Mouse (Mus musculus) hindbrain, postnatal 0 days (tissue): ENCODE measurements around the gene Adgrl3. TPM values are rescaled to one million over a fixed set of nuclear protein-coding genes. Genes with fewer than 3 reads are reported as not detected.
A peak's percentile ranks its signal among the peaks of the same experiment; 100 is the strongest.

Source experiments
- ATAC-seq: fragments of 200-750 bp; cut with Nextera tagmentation; 2 replicates; pipeline ENCODE4 v1.8.0; 2017; ENCODE audit warnings: mild to moderate bottlenecking, moderate TSS enrichment, moderate library complexity
- DNase-seq: peaks from one replicate; pipeline ENCODE4 v3.0.0-alpha.2; 2015; ENCODE audit warnings: low spot score
- H3K27ac ChIP-seq: fragments of 300-500 bp; sonication (generic); 2 replicates; pipeline ENCODE4 v1.5.1; 2014; ENCODE audit warnings: mild to moderate bottlenecking
- H3K27me3 ChIP-seq: fragments of 300-500 bp; sonication (generic); 2 replicates; pipeline ENCODE4 v1.6.1; 2014; ENCODE audit warnings: low read length, mixed read lengths; ENCODE audit not compliant: insufficient read depth
- H3K36me3 ChIP-seq: fragments of 300-500 bp; sonication (generic); 2 replicates; pipeline ENCODE4 v1.6.1; 2014; ENCODE audit warnings: low read length, mixed read lengths; ENCODE audit not compliant: insufficient read depth
- H3K4me1 ChIP-seq: fragments of 300-500 bp; sonication (generic); 2 replicates; pipeline ENCODE4 v1.6.1; 2014; ENCODE audit warnings: antibody characterized with exemption, low read length, mixed read lengths; ENCODE audit not compliant: insufficient read depth
- H3K4me2 ChIP-seq: fragments of 300-500 bp; sonication (generic); 2 replicates; pipeline ENCODE4 v1.6.1; 2014; ENCODE audit warnings: low read depth, mild to moderate bottlenecking, low read length, moderate library complexity, mixed read lengths
- H3K4me3 ChIP-seq: fragments of 300-500 bp; sonication (generic); 2 replicates; pipeline ENCODE4 v1.5.1; 2014; ENCODE audit warnings: low read length
- H3K9ac ChIP-seq: fragments of 300-500 bp; sonication (generic); replicated peaks from 2 replicates; pipeline ENCODE4 v1.6.1; 2014; ENCODE audit warnings: mild to moderate bottlenecking, low read length, moderate library complexity, mixed read lengths
- H3K9me3 ChIP-seq: fragments of 300-500 bp; sonication (generic); 2 replicates; pipeline ENCODE4 v1.6.1; 2016; ENCODE audit warnings: low read length, mixed read lengths
- CTCF ChIP-seq: IDR thresholded peaks from 2 replicates; pipeline ENCODE4 v1.5.1; 2016; ENCODE audit warnings: antibody characterized with exemption, control low read depth, low read depth
- WGBS: fragments of 180-500 bp; shearing (Covaris S2); extraction: QIAGEN DNeasy Blood & Tissue Kit; methylation state at CpG from one replicate; pipeline ENCODE4 v1.1.7; 2014; 5-methylcytosine and 5-hydroxymethylcytosine counted together
- polyA plus RNA-seq: library from polyadenylated mRNA; unstranded; fragments of >200 nt; fragmentation: Nextera tagmentation; extraction: Ambion mirVana; gene quantifications from 2 replicates; pipeline ENCODE4 v1.2.1, GENCODE M21; 2015
- total RNA-seq: library from RNA; depleted of rRNA; stranded (reverse); fragments of >200 nt; gene quantifications from 2 replicates; pipeline ENCODE4 v1.2.3, GENCODE M21; 2014

Gene Adgrl3
- total and polyA plus RNA-seq, 2 experiments from 2014 or later: 52.7 to 186 TPM

- H3K9ac ChIP-seq: no peak overlapping the region
- H3K9me3 ChIP-seq: no peaks in the 10 kb centered on the region
- no peak overlapping the region for H3K4me2 ChIP-seq
- TF ChIP-seq CTCF: no peak
- H3K4me3 ChIP-seq: no peak overlapping the region
- WGBS: 79% methylated on average over 3 of the region's 3 CpGs
- no peaks in the 10 kb centered on the region for H3K36me3 ChIP-seq
- no peak overlapping the region for H3K27ac ChIP-seq
- DNase-seq (peak; percentile 11), ATAC-seq (no peak)
- H3K27me3 ChIP-seq: no peaks in the 10 kb centered on the region
- no peaks in the 10 kb centered on the region for H3K4me1 ChIP-seq
Measured at GRCm38 (mm10) chr5:81256091-81256490, 236.2 kb downstream of the Adgrl3 start.

DNA sequence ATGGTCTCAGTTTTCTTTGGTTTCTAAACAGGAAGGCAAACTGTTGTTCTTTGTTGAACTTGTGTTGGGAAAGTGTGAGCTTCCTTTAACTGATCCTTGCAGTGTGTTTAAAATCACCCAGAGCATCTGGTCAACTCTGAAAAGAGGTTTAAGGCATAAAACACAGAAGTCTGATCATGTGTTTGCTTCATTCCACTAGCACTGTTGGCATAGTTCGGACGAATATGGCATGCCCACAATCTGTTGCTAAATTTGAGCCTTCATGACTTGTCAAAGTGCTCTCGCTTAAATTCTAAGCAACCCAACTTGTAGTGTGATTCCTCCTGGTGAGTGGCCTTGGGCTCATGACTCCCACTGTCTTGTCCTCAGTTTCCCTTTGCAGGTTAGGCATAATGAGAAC, 249.8 kb downstream of the Adgrl3 start:
- Histone ChIP-seq H3K9ac (no peak overlapping the region), H3K4me2 (no peak overlapping the region), H3K4me1 (no peaks in the 10 kb centered on the region), H3K36me3 (no peaks in the 10 kb centered on the region), H3K27me3 (no peaks in the 10 kb centered on the region), H3K9me3 (no peaks in the 10 kb centered on the region), H3K4me3 (no peak overlapping the region), H3K27ac (no peak overlapping the region)
- no peak for TF ChIP-seq CTCF
- no peak for DNase-seq
- 90% methylated on average over 3 of the region's 3 CpGs for WGBS
- no peak for ATAC-seq

GRCm38 (mm10) chr5:81275346-81276047, 255.6 kb downstream of the Adgrl3 start:
- no peak overlapping the region for H3K9ac ChIP-seq
- peak overlapping the region; percentile 20; the same call in 1 of the 2 replicates for H3K27ac ChIP-seq
- H3K36me3 ChIP-seq: no peaks in the 10 kb centered on the region
- no peaks in the 10 kb centered on the region for H3K9me3 ChIP-seq
- no peak for DNase-seq
- ATAC-seq: no peak
- no peaks in the 10 kb centered on the region for H3K4me1 ChIP-seq
- no peak overlapping the region for H3K4me2 ChIP-seq
- no peak overlapping the region for H3K4me3 ChIP-seq
- TF ChIP-seq CTCF: no peak
- no peaks in the 10 kb centered on the region for H3K27me3 ChIP-seq
- WGBS: 55% methylated on average over 6 of the region's 6 CpGs

- Histone ChIP-seq H3K27me3 (no peaks in the 10 kb centered on the region), H3K4me2 (no peak overlapping the region), H3K4me3 (no peak overlapping the region), H3K27ac (no peak overlapping the region), H3K9ac (no peak overlapping the region), H3K9me3 (no peaks in the 10 kb centered on the region), H3K36me3 (no peaks in the 10 kb centered on the region), H3K4me1 (no peaks in the 10 kb centered on the region)
- TF ChIP-seq CTCF: no peak
- 78% methylated on average over 2 of the region's 2 CpGs for WGBS
- ATAC-seq (no peak), DNase-seq (no peak)
Measured at GRCm38 (mm10) chr5:81279246-81279645, 259.3 kb downstream of the Adgrl3 start.

DNA sequence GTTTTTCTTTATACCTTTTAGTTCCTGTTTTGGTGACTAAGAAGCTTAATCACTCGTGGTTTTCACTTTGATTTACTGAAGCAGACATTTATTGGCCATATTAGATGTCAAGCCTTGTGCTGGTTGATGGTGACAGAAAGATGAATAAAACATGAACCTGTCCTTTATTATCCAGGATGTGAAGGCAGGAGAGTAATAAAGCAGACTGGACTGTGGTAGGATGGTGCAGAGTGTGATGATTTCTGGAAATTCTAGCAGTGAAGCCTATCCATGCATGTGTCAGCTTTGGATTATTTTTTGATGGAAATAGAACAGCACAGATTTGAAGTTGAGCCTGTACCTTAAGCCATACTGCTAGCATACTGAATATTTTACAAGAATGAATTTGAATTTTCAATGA, 265.7 kb downstream of the Adgrl3 start:
- Histone ChIP-seq H3K4me3 (no peak overlapping the region), H3K36me3 (no peaks in the 10 kb centered on the region), H3K4me2 (no peak overlapping the region), H3K4me1 (no peaks in the 10 kb centered on the region), H3K9me3 (no peaks in the 10 kb centered on the region), H3K27me3 (no peaks in the 10 kb centered on the region), H3K27ac (no peak overlapping the region), H3K9ac (no peak overlapping the region)
- DNase-seq (no peak), ATAC-seq (no peak)
- 25% methylated on average over 1 of the region's 1 CpGs for WGBS
- no peak for TF ChIP-seq CTCF

- no peak overlapping the region for H3K9ac ChIP-seq
- H3K4me1 ChIP-seq: no peaks in the 10 kb centered on the region
- ATAC-seq (no peak), DNase-seq (no peak)
- H3K27me3 ChIP-seq: no peaks in the 10 kb centered on the region
- no peak overlapping the region for H3K4me2 ChIP-seq
- no peak overlapping the region for H3K27ac ChIP-seq
- no peak overlapping the region for H3K4me3 ChIP-seq
- no peaks in the 10 kb centered on the region for H3K36me3 ChIP-seq
- TF ChIP-seq CTCF: no peak
- no peaks in the 10 kb centered on the region for H3K9me3 ChIP-seq
Measured at GRCm38 (mm10) chr5:81301874-81302273, 281.9 kb downstream of the Adgrl3 start.

DNA sequence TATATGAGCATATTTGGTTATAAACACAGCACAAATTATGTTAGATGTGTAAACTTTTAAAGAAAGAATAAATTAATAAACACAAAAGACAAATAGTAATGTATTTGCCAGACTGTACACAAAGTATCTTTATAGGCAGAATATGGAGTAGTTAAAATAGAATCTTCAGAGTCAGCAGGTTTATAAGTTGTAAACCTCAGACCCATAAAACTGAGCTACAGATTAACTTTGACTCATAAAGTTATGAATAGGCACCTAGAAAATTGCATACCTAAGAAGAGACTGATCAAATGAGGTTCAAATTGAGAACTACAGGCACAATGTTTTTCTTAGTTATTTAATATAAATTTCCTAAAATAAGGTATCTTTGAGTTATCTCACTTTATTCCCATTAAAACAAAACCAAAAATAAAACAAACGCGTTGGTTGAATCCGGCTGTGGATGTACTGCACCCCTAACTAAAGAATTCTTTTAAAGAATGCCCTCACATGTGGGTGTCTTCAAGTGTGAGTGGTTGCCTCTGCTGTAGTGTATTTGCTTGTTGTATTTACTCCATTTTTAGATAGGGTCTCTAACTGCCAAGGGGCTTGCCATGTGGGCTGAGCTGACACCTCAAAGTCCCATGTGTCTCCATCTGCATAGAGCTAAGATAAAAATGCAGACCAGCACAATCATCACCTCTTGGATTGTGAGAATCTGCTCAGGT, 297.6 kb downstream of the Adgrl3 start:
- 96% methylated on average over 3 of the region's 3 CpGs for WGBS
- Histone ChIP-seq H3K4me3 (no peak overlapping the region), H3K36me3 (no peaks in the 10 kb centered on the region), H3K4me2 (no peak overlapping the region), H3K9ac (no peak overlapping the region), H3K27ac (no peak overlapping the region), H3K27me3 (no peaks in the 10 kb centered on the region), H3K4me1 (no peaks in the 10 kb centered on the region), H3K9me3 (no peaks in the 10 kb centered on the region)
- DNase-seq (no peak), ATAC-seq (no peak)
- no peak for TF ChIP-seq CTCF
